Mouse (Mus musculus) ES-E14 (cell line): ENCODE results near the gene Mitf.

Source experiments
- CHD2 ChIP-seq: IDR thresholded peaks from 2 replicates; pipeline ENCODE4 v1.6.1; 2014; ENCODE audit warnings: mild to moderate bottlenecking, low read depth, low read length, inconsistent platforms
- HCFC1 ChIP-seq: IDR thresholded peaks from 2 replicates; pipeline ENCODE4 v1.6.1; 2012; ENCODE audit warnings: low read length, inconsistent platforms, borderline replicate concordance; ENCODE audit not compliant: insufficient read depth
- MAFK ChIP-seq: IDR thresholded peaks from 2 replicates; pipeline ENCODE4 v1.6.1; 2014; ENCODE audit warnings: mild to moderate bottlenecking, low read depth, low read length, inconsistent platforms; ENCODE audit not compliant: insufficient read depth

DNA sequence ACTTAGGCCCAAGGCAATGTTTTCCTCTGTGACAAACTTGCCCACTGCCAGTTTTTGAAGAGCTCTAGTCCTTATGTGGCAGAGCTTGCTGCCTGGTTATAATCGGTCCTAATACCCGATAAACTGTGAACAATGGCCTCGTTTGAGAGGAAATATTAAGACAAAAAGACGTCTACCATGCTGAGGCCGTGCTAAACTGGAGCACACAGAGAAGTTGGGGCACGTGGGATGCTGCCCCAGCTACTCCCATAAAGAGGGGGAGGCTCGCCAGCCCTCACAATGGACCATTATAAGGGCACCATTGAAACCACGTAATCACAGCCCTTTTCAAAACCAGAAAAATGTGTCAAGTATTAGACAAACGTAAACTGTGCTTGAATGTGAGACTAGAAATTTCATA is 174.8 kb downstream of the Mitf start:
- TF ChIP-seq MAFK (no peak), CHD2 (no peak), HCFC1 (no peak)
